Mouse (Mus musculus) megakaryocyte-erythroid progenitor cell, adult 5-6 weeks (primary cell): ENCODE measurements around the gene Aldh3b3. TPM values are rescaled to one million over a fixed set of nuclear protein-coding genes. Genes with fewer than 3 reads are reported as not detected.
A peak's percentile ranks its signal among the peaks of the same experiment; 100 is the strongest.
"Not testable (repeated sequence)": the region's sequence is repeated elsewhere in the genome, so short reads cannot be mapped to it uniquely, and the experiment has no call there.

Experiments used
- ATAC-seq: replicated peaks from 2 replicates; pipeline ENCODE4 v1.8.0; 2016; ENCODE audit warnings: mild to moderate bottlenecking, inconsistent platforms; ENCODE audit not compliant: severe bottlenecking, poor library complexity, low FRiP score, low TSS enrichment
- total RNA-seq, 2 experiments: library from RNA; stranded (forward) in 1 of 2; stranded (reverse) in 1 of 2; fragments of 200-1000, 215-1000 nt in 1 of 2; fragments of >200 nt in 1 of 2; fragmentation: Nextera tagmentation in 1 of 2; gene quantifications; 2 replicates each; pipeline ENCODE4 v1.2.3; 2014 to 2017

The Aldh3b3 gene
- total RNA-seq, 2 experiments from 2014 or later: not detected

DNA sequence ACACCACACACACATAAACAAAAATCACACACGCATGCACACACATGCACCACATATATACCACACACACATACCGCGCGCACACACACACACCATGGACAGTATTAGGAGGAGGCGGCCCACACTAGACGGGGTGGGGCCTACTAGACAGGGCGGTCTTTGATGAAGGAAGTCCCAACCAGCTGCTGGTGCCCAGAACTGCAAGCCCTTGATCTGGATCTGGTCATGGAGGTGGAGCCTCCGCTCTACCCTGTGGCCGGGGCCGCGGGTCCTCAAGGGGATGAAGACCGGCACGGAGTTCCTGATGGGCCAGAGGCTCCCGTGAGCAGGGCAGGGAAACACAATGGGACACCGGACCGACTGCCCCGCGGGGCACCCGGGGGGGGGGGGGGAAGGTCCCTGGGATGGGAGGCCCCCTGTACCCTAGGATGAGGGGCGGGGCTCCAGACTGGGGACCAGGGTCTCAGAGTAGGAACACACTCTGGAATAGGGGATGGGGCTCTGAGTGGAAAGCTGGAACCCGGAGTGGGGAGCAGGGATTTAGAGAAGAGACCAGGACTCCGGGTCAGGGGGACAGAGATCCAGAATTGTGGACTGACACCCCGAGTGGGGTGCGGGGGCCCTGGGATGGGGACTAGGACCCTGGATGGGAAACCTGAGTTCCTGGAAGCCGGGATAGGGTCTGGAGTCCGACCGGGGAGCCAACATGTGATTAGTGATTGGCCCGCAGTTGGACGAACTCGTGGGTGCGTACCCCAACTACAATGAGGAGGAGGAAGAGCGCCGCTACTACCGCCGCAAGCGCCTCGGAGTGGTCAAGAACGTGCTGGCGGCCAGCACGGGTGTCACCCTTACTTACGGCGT lies 23.2 kb upstream of the Aldh3b3 start, which contains the start of gene Unc93b1:
Gene Unc93b1, plus strand, starts transcription at position 155 of the 864 bp plus-strand sequence.
- peak; percentile 91 for ATAC-seq

DNA sequence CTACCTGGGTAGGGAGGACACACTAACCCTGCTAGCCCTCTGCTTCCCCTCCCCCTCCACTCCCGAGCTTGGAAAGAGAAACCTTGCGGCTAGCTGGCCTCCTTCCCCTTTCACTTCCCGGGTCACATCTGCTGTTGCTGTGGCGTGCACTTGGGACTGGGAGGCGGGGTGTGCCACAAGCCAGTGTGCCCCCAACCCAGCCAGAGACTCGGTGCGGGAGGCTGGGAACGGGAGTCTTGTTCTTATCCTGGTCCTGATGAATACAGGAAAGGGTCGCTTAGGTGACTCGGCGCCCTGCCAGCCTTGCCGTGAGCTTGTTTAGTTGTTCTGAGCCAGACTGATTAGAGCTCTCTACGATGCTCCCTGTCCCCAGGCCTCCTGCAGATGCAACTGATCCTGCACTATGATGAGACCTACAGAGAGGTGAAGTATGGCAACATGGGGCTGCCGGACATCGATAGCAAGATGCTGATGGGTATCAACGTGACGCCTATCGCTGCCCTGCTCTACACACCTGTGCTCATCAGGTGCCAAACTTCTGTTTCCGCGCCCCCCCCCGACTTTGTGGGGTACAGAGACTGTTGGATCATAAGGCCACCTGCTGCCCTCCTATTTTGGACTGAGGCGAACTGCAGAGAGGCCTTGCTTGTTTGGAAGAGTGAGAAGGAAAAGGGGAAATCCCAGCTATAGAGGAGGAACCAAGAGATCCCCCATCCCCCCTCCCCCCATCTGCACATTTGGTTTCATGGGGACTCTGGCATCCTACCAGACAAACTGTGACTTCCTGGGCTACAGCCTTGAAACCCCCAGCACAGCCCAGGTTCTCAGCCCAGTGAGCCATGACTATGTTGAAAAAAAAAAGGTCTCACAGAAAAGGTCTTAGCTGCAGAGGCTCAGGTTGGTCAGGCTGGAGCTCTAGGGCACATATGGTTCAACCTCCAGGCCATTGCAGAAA lies 22.3 kb upstream of the Aldh3b3 start:
- peak; percentile 53 for ATAC-seq

DNA sequence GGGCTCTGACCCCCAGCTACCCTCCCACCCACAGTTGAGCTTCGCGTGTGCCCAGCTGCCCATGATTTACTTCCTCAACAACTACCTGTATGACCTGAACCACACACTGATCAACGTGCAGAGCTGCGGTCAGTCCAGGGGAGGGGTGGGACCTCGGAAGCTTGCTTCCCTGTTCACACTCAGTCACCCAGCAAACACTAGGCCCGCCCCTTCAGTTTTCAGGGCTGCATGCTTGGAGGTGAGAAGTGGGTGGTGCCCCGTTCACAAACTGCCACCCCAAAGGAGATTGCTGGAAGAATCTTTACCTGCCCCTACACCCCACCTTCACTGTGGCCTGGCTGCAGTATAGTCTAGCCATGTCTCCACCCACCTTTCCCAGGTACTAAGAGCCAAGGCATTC lies 16.1 kb upstream of the Aldh3b3 start:
- no peak for ATAC-seq

DNA sequence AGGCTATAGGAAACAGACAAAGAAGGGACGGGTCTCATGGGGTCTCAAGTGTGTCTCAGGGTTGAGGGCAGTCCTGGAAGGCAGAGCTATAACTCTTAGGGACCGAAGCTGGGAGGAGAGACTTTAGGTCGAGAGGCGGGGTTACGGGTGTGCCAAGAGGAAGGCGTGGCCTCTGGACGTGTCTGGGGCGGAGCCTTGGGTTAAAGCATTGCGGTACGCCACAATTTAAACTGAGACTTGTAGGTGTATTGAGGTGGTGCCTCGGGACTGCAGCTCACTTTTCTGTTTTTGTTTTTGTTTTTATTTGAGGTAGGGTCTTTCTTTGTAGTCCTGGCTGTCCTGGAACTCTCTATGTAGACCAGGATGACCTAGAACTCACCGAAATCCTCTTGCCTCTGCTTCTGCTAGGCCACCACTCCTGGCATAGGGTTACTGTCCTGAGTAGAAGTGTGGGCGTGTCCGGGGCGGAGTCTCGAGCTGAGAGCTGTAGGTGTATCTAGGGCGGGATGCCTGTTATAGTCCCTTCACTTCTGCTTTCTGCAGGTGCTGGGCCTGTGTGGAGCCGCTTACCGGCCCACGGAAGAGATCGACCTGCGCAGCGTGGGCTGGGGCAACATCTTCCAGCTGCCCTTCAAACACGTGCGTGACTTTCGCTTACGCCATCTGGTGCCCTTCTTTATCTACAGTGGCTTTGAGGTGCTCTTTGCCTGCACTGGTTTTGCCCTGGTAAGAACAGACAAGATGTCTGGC lies 15.3 kb upstream of the Aldh3b3 start:
- peak; percentile 84 for ATAC-seq

DNA sequence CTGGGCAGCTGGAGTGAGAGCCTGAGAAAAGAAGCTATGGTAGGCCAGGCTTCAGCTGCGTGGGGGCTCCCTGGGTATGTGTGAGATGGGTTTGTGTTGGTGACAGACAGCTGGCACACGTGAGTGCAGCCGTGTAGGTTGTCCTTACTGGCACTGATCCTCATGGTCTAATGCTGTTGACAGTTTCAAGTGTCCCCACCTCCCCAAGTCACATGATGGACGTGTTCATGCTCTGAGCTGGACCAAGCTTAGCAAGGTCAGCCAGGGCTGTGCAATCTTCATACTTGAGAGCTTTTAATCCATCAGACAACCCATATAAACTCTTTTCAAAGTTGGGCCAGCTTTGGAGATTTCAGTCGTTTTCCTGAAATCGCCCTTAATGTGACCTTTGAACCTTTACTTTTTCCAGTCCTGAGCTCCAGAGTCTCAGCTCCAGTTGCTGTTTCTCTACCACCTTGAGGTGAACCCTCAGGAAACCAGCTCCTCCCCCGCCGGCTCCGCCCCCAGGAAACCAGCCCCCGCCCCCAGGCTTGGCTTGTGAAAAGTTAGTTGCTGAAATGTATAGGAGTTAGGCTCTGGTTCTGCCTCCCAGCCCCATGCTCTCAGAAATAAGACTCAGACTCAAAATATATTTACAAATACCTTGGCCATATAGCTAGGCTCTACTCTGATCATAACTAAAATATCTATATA lies 12.4 kb upstream of the Aldh3b3 start:
- no peak for ATAC-seq

DNA sequence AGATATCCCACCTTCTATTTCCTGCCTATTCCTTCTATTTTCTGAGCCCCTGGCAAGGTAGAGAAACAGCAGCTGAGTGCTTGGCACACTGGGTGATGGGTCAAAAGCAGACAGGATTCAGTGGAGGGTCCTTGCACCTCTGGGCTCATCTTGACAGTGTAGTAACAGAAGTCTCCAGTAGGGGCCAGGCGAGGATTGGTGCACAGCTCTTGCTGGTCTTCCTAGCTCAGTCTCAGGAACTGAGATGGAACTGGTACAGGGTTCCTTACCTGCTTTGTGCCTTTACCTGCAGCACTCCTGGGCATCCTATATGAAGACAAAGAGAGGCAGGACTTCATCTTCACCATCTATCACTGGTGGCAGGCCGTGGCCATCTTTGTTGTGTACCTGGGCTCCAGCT lies 11.7 kb upstream of the Aldh3b3 start:
- ATAC-seq: peak; percentile 49; the same call in 1 of the 2 replicates

DNA sequence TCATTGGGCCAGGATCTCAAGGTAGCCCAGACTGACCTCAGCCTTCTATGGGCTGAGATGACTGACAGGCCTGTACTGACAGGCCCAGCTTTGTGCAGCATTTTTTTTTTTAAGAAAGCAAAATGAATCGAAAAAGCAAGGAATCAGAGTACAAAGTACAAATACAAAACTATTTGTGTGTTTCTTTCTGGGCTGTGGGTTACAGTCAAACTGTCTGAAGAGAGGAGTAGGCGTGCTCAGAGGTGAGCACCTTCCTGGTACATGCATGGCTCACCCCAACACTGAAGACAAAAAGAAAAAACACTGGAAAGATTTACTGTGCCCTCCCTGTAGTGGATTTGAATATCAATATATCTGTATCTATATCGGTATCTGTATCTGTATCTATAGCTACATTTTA lies 10.6 kb upstream of the Aldh3b3 start:
- no peak for ATAC-seq

DNA sequence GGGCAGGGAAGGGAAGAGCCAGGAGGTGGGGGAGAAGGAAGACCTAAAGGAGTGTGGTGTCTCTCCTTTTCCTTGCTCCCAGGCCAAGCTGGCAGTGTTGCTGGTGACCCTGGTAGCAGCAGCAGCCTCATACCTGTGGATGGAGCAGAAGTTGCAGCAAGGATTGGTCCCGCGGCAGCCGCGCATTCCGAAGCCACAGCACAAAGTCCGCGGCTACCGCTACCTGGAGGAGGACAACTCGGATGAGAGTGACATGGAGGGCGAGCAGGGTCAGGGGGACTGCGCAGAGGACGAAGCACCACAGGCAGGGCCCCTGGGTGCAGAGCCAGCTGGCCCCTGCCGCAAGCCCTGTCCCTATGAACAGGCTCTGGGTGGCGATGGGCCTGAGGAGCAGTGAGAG lies 9.9 kb upstream of the Aldh3b3 start:
- no peak for ATAC-seq

DNA sequence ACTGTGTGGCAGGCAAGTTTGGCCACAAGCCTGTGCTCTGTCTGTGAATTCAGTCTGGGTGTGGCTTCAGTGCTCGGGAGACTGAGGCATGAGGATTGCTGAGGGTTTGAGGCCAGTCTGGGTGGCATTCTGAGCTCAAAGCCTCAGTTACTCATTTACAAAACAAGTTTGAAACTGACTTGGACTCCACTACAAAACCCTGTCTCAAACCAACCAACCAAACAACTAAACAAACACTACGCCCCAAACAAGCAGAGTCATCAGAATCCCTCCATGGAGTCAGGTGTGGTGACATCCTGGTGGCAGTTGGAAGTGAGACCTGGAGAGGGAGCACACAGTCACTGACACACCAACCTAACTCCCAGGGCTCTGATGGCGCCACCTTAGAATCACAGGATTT lies 8.1 kb upstream of the Aldh3b3 start:
- ATAC-seq: no peak

DNA sequence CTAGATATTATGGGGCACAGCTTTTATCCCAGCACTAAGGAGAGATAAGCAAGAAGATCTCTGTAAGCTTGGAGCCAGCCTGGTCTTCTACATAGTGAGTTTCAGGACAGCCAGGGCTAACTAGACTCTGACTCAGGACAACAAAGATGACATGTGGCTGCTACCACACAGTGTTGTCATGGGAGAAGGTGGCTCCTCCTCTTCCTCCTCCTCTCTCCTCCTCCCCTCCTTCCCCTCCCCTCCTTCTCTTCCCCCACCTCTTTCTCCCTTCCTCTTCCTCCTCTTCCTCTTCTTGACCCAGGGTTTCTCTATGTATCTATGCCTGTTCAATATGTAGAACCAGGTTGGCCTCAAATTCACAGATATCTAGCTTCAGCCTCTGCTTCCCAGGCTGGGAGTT lies 7.0 kb upstream of the Aldh3b3 start:
- ATAC-seq: no peak

DNA sequence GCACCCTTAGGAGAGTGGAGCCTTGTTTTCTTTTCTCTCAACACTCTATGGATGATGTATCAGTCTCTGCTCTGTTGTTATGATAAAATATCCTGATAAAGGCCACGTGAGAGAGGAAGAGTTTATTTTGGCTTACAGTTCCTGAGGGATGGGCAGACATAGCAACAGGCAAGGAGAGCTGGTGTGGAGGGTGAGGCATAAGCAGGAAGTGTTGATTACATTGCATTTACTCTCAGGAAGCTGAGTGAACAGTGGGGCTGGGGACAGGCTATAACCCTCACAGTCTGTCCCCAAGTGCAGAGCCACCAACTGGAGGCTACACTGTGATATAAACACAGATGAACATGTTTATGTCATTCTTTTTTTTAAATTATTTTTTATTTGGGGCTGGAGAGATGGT lies 6.3 kb upstream of the Aldh3b3 start:
- no peak for ATAC-seq

DNA sequence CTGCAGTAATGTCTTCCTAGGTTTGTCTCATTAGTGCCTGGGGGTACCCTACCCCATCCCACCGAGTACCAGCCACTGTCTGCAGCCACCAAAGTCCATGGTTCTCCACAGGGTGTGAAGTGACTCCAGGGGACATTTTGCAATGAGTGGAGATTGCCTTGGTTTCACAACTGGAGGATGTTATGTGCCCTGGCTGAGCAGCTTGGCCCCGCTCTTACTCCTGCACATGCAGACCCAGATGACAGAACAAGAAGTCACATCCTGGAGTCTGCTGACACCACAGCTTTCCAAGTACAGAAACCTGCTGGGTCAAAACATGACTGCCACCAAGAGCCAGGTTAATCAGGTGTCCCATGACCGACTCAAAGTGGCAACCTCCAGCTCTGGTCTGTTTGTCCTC lies 3.4 kb upstream of the Aldh3b3 start:
- ATAC-seq: no peak

DNA sequence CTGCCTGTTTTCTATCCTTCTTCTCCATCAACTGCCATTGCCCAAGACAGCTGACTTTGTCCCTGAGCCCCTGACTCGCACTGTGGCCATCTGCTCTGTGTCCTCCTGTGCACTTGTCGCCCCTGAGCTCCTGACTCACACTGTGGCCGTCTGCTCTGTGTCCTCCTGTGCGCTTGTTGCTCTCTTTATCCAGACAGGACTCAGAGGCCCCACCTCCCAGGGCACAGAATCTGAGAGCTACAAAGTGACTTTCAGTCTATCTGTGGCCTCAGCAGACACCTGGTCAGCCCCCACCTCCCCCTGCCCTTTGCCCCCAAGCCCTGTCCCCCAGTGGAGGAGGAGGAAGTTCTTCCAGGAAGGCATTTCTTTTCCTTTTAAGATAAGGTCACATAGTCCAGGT lies 2.6 kb upstream of the Aldh3b3 start:
- no peak for ATAC-seq

DNA sequence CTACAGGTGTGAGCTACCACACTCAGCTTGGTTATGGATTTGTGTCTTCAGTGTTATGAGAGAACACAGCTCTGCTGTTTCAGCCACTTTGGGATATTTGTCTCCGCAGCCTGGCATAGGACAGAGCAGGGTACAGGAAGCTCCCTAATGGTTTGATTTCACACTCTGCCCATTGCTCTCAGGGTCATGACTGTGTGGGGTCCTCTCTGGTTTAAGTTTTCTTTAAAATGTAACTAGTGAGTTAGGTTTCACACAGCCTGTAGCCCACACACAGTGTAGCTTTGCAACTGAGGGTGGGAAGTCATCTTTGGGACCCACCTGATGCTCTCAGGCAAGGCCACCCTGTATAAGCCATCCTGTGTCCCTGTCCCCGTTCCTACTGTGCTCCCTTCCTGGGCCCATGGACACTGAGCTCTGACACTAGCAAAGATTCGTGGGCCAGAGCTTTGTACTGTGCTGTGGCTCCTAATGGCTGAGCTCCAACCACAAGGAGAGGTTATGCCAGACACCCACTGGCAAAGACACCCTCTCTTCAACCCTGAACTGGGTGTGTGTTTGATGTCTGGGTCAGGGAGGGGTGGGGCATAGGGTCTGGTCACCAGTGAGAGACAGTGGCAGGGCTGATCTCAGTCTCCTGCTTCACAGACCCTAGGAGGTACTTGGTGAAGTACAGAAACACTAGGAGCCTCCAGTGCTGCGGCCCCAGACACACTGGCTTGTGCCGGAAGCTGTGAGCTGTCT lies 979 bp upstream of the Aldh3b3 start:
- not testable (repeated sequence) for ATAC-seq

DNA sequence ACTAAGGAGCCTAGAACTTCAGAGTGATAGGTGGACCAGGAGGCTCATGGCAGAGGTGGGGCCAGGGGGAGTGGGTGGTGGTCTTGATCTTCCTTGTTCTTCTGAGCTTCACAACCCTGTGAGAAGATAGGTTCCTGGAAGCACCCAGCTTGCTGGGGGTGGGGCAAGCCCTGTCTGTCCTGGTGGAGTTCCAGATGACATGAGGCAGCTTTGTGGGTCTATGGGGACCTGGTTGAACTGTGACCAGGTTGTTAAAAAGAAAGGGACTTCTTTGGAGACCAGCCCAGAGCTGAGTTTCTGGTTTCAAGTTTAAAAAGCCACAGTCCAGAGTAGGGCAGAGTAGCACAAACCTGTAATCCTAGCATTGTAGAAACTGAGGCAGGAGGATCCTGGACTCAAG lies 585 bp downstream of the Aldh3b3 start:
- ATAC-seq: no peak

DNA sequence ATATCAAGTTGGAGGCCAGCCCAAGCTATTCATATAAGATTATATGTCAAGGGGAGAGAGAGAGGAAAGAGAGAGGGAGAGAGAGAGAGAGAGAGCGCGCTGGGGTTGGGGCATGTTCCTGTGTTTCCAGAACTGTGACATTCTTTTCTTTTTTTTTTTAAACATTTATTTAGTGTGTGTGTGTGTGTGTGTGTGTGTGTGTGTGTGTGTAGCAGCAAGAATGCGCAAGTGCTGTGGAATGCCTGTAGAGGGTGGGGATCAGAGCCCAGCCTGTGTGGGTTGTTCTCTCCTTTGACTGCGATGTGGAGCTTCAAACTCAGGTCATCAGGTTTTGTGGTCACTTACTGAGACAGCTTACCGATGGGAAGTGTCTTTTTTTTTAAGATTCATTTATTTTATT lies 1.8 kb downstream of the Aldh3b3 start:
- ATAC-seq: no peak

DNA sequence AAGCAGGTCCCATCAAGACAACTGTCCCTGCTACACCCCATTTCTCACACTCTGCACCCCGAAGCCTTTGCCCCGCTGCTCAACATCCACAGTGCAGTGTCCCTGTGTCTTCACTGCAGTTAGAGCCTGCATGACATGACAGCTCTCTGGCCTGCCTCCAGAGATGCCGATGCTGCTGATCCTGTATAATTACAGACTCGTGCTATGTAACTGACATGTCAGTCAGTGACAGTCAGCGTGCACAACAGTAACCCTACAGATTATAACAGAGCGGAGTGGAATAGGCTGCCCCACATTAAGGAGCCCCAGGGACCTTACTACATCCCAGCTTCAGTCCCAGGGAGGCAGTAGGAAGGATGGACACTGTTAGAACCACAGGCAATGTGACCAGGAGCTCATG lies 3.4 kb downstream of the Aldh3b3 start:
- not testable (repeated sequence) for ATAC-seq

DNA sequence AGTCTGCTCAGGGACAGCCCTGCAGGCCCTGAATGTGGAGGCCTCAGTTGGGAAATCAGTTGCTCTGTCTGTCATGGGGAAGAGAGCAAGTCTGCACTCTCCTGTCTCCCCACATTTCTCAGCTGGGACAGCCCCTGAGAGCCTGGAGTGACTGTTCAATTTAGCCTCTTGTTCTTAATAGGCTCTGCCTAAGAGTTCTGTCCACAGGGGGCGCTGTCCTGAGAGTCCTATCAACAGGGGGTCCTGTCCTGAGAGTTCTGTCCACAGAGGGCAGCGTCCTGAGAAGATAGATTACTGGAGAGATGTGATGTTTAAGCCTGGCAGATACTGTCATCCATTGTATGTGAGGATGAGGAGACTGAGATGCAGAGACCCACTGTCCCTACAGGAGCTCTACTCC lies 4.0 kb downstream of the Aldh3b3 start:
- no peak for ATAC-seq
